Mouse (Mus musculus): ENCODE results near the gene Mapk6.

Mapk6 gene

GRCm38 (mm10) chr9:75424358-75425150, 14.7 kb upstream of the Mapk6 start:
- DNase-seq: no peak

- DNase-seq: no peak
These were observed 13.9 kb upstream of the Mapk6 start for GRCm38 (mm10) chr9:75423683-75424082.

GRCm38 (mm10) chr9:75422251-75422691, 12.5 kb upstream of the Mapk6 start:
- no peak for DNase-seq

- DNase-seq: no peak
These were observed 4.4 kb upstream of the Mapk6 start for GRCm38 (mm10) chr9:75414204-75414603.

GRCm38 (mm10) chr9:75413206-75413605, 3.4 kb upstream of the Mapk6 start:
- no peak for DNase-seq

GRCm38 (mm10) chr9:75411584-75411983, 1.8 kb upstream of the Mapk6 start:
- DNase-seq: no peak

GRCm38 (mm10) chr9:75410868-75411487, 1.2 kb upstream of the Mapk6 start:
- no peak for DNase-seq

GRCm38 (mm10) chr9:75409031-75409851, 564 bp downstream of the Mapk6 start:
- DNase-seq: peak; percentile 63

GRCm38 (mm10) chr9:75408204-75408826, 1.5 kb downstream of the Mapk6 start:
- no peak for DNase-seq

GRCm38 (mm10) chr9:75407803-75408202, 2.0 kb downstream of the Mapk6 start:
- peak; percentile 31 for DNase-seq

GRCm38 (mm10) chr9:75406121-75406520, 3.7 kb downstream of the Mapk6 start:
- DNase-seq: no peak

GRCm38 (mm10) chr9:75403520-75403919, 6.3 kb downstream of the Mapk6 start:
- DNase-seq: no peak

- DNase-seq: no peak
These were observed 8.0 kb downstream of the Mapk6 start for GRCm38 (mm10) chr9:75401593-75402504.

- no peak for DNase-seq
These were observed 9.2 kb downstream of the Mapk6 start for GRCm38 (mm10) chr9:75400639-75401038.

GRCm38 (mm10) chr9:75399069-75399468, 10.7 kb downstream of the Mapk6 start:
- DNase-seq: no peak

- no peak for DNase-seq
These were observed 13.8 kb downstream of the Mapk6 start for GRCm38 (mm10) chr9:75395971-75396370.

- no peak for DNase-seq
These were observed 16.6 kb downstream of the Mapk6 start for GRCm38 (mm10) chr9:75393251-75393650.

GRCm38 (mm10) chr9:75385218-75385974, 24.4 kb downstream of the Mapk6 start:
- DNase-seq: no peak

GRCm38 (mm10) chr9:75384337-75384962, 25.4 kb downstream of the Mapk6 start:
- no peak for DNase-seq

GRCm38 (mm10) chr9:75383785-75384184, 26.0 kb downstream of the Mapk6 start:
- DNase-seq: no peak

- no peak for DNase-seq
These were observed 27.0 kb downstream of the Mapk6 start for GRCm38 (mm10) chr9:75382825-75383224.

Data from layer of hippocampus, adult 9-11 months (tissue).